Mouse (Mus musculus) telencephalon, adult 2 months (tissue): ENCODE data around the gene Spp2.

Source experiments
- DNase-seq: peaks from one replicate; pipeline ENCODE4 v3.0.0-alpha.2; 2011; ENCODE audit warnings: low read depth, low spot score

Spp2 gene

GRCm38 (mm10) chr1:88466325-88467064, 59.7 kb downstream of the Spp2 start:
- no peak for DNase-seq

- DNase-seq, result no peak
Measured at GRCm38 (mm10) chr1:88467866-88468265, 61.1 kb downstream of the Spp2 start.

GRCm38 (mm10) chr1:88468335-88468734, 61.6 kb downstream of the Spp2 start:
- DNase-seq, result no peak

GRCm38 (mm10) chr1:88469746-88470145, 63.0 kb downstream of the Spp2 start:
- no peak for DNase-seq

GRCm38 (mm10) chr1:88472258-88472657, 65.5 kb downstream of the Spp2 start:
- no peak for DNase-seq

GRCm38 (mm10) chr1:88473899-88474298, 67.1 kb downstream of the Spp2 start:
- no peak for DNase-seq

- no peak for DNase-seq
Measured at GRCm38 (mm10) chr1:88474598-88474997, 67.8 kb downstream of the Spp2 start.

GRCm38 (mm10) chr1:88475502-88475953, 68.8 kb downstream of the Spp2 start:
- no peak for DNase-seq
